Mouse (Mus musculus) Patski (cell line): ENCODE measurements around the gene Sun2. TPM values are rescaled to one million over a fixed set of nuclear protein-coding genes. Genes with fewer than 3 reads are reported as not detected.

Experiments
- ATAC-seq: fragments of 100-300 bp; one replicate; pipeline ENCODE4 v1.8.0; 2021
- CTCF ChIA-PET: fragments of 350-600 bp; sonication (Branson Sonifier 250); formaldehyde crosslinking; loops from one replicate; lab custom pipeline; 2022; ENCODE audit warnings: inconsistent platforms; lab: Charles Lee
- POLR2A ChIA-PET: fragments of 350-600 bp; sonication (Branson Sonifier 250); formaldehyde crosslinking; loops from one replicate; lab custom pipeline; 2022; ENCODE audit warnings: antibody characterized with exemption, inconsistent platforms; lab: Charles Lee
- DNase-seq: peaks from one replicate; pipeline ENCODE4 v3.0.0-alpha.2; 2011; ENCODE audit warnings: low read depth, low spot score
- H3K27me3 ChIP-seq: fragments of 371-371 bp; one replicate; pipeline ENCODE4 v1.5.1; 2021
- CTCF ChIP-seq: fragments of 100-300 bp; IDR thresholded peaks from one replicate; pipeline ENCODE4 v1.5.1; 2021
- in situ Hi-C: fragments of 300-500 bp; cut with MboI; formaldehyde crosslinking; loops from 3 replicates; pipeline ENCODE4 v1.11.1; 2018; ENCODE audit warnings: low pct_unique_long_range_greater_than_20kb, mixed read lengths
- polyA plus RNA-seq: library from polyadenylated mRNA; unstranded; gene quantifications from one replicate; pipeline ENCODE4 v1.2.3, GENCODE M21; 2021

Gene Sun2
- polyA plus RNA-seq, 1 experiment from 2014 or later: 69.6 TPM

DNA sequence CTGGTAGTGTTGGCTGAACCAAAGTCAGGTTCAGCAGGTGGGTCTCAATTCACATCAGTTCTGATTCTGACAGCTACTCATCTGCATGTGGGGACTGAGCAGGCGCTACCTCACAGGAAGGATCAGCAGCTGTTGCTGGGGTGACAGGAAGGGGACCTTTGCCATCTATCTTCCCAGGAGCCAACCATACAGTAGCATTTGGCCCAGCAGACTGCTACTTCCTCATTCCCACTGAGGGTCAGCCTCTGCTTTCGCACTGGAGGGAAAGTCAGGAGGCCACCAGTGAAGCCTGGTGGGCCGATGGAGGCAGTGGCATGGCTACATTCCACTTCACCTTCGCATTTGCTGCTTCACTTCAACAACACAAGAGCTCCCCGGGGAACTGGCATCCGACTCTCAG is 26.0 kb upstream of the Sun2 start:
- DNase-seq (no peak), ATAC-seq (no peak)
- no peaks in the 10 kb centered on the region for H3K27me3 ChIP-seq
- TF ChIP-seq CTCF: no peak
- CTCF ChIA-PET: interaction anchor here (0.7 to 1.5 kb wide), 2 partner anchors 16 to 48 kb away, joined by 3 to 5 read pairs; no protein-coding TSS in a partner anchor
- POLR2A ChIA-PET: no interaction called here
- in situ Hi-C loops: no loop called here

DNA sequence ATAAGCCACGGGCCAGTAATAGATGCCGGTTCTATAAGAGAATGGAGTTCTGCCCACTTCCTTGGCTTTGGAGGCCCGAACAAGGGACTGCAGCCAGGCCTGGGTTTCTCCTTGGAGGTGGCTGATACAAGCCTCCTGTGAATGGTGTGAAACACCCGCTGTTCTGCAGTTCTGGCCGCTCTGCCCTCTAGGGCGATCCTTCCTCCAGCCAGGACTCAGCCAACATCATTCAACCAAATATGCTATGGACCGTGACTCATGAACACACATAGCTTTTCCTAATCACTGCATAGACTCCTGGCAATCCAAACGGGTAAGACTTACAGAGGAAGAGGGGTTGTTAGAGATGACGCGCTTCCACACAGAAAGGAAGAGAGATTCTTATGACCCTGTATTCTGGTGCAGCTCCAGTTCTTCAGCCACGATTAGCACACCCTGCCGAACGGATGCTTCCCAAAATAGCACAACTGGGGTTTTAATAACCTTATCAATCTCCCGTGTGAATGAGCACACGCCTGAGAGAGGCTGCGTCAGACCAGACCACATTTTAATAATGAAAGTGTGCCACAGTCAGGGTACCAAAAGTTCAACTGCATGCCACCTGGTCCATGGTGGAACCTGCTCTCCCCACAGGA is 25.1 kb upstream of the Sun2 start:
- in situ Hi-C loops: no loop called here
- no peak for ATAC-seq
- H3K27me3 ChIP-seq: no peaks in the 10 kb centered on the region
- no peak for TF ChIP-seq CTCF
- POLR2A ChIA-PET: no interaction called here
- DNase-seq: no peak
- CTCF ChIA-PET: no interaction called here

DNA sequence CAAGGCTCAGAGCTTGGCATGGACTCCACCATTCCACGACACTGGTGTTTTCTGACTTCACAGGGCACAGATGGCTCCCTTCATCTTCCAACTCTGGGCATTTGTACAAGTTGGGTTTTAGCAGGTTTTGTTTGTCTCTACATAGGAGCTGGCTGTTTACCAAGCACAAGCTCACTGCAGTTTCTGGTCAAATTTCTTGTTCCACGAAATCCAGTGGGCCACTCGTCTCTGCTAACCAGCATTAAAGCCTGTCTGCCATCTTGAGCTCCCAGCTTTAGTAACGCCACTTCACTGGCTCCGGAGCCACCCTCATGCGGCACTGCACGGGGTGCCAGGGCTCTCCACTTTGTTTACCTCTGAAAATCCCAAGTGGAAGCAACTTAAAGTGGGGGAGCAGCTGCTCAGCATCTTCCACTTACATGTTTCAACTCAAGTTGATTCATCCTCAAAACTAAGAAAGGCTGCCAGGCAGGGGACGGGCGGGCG is 24.3 kb upstream of the Sun2 start:
- ChIA-PET CTCF (interaction anchor here (2.5 kb wide), 1 partner anchor 14 kb away, joined by 9 read pairs; no protein-coding TSS in a partner anchor), POLR2A (no interaction called here)
- DNase-seq (no peak), ATAC-seq (no peak)
- in situ Hi-C loops: no loop called here
- no peaks in the 10 kb centered on the region for H3K27me3 ChIP-seq
- TF ChIP-seq CTCF: no peak

DNA sequence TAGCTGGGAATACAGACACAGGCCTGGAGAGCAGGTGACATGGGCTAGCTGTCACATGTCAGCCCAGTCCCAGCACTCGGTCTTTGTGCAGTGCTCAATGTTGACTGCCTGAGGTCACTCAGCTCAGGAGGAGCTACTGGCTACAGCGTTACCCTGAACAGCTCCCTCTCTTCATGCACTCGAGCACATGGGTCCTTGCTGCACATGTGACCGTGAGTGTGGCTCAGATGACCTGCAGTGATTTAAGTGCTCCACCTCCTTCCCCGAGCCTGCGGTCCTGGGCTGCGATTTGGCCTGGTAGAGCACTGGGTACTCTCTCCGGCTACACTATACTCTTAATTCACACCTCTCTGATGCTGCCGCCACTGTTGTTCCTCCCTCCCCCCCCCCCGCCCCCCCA is 23.8 kb upstream of the Sun2 start:
- in situ Hi-C loops: no loop called here
- ChIA-PET CTCF (interaction anchor here (2.5 kb wide), 1 partner anchor 13 kb away, joined by 9 read pairs; no protein-coding TSS in a partner anchor), POLR2A (no interaction called here)
- ATAC-seq (no peak), DNase-seq (no peak)
- TF ChIP-seq CTCF: no peak
- H3K27me3 ChIP-seq: no peaks in the 10 kb centered on the region

DNA sequence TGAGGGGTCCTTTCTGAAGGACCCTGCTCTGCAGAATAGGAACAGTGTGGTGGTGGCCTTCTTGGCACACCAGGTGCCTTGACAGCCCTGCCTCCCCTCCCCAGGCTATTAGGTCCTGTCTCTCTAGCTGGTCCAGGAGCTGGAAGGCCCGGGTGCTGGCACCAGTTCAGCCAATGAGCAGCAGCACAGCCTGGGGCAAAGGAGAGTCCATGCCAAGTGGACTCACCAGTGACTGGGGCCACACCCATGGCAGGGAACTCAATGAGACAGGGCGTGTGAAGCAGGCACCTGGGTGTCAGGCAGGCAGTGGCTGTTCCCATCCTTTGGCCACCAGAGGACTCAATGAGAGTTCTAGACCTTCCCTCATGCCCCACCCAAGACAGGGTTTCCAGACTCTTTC is 23.0 kb upstream of the Sun2 start:
- no peak for TF ChIP-seq CTCF
- CTCF ChIA-PET: interaction anchor here (1.2 to 2.5 kb wide), 2 partner anchors 12 to 65 kb away, joined by 3 to 9 read pairs; no protein-coding TSS in a partner anchor
- ATAC-seq (no peak), DNase-seq (no peak)
- in situ Hi-C loops: no loop called here
- POLR2A ChIA-PET: no interaction called here
- no peaks in the 10 kb centered on the region for H3K27me3 ChIP-seq

DNA sequence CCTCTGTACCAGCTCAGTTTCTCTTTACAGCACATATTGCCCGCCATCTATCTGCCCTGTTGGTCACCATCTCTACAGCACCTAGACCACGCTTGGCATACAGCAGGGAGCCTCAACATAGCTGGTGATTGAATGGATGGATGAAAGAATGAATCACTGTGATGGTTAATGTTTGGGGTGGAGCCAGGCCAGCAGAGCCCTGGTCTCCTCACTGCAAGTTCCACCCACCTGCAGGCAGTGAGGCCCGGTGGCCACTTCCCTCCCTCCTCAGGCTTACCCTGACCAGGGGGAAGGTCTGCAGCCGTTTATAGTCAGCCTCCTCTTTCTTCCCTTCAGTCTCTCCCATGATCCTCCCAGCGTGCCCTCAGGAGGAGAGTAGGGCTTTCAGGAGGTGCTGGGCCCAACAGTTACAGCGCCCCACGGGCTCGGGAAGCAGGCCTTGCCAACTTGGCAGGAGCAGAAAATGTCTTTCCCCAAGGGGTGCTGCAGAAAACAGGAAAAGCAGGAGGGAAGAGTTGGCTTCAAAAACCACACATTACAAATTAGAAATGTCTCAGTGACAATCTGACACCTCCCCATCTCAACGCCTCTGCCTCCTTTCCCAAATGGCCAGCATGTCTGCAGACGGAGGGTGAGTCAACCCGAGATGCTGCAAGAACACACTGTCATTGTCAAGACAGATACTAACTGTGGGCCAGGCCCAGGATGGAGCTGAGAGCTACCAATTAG is 22.4 kb upstream of the Sun2 start:
- no peak for DNase-seq
- ChIA-PET CTCF (interaction anchor here (1.2 to 4.0 kb wide), 3 partner anchors 12 to 66 kb away, joined by 3 to 16 read pairs (median 9); no protein-coding TSS in a partner anchor), POLR2A (no interaction called here)
- TF ChIP-seq CTCF: no peak
- no peak for ATAC-seq
- in situ Hi-C loops: no loop called here
- no peaks in the 10 kb centered on the region for H3K27me3 ChIP-seq

DNA sequence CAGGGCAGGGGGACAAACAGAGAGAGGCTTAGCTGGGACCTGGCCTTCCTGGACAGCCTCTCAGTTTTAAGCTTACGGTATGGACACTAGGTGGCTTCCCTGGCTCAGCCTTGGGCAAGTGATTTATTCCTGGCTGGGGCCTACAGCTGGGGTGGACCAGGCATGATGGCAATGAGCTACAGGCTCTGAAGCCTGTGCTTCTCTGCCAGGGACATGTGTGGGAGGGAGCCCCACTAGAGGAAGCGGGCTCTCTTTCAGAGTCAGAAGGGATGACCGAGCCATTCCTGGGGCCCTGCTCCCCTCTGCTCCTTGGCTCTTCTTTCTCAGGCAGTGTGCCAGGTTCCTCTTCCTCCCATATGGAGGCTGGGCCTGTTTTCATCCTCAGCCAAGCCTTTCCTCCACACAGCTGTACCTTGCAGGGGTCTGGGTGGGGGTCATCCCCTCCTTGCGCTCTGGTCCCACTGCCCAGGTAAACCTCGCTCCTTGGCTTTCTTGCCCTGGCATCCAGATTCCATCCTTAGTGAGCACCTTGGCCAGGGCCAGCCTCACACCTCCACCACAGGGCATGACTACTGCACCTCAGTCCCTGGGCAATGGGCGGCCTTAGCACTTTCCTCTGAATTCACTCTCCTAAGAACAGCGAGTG is 21.4 kb upstream of the Sun2 start:
- no peak for TF ChIP-seq CTCF
- in situ Hi-C loops: no loop called here
- no peak for ATAC-seq
- no peak for DNase-seq
- POLR2A ChIA-PET: no interaction called here
- H3K27me3 ChIP-seq: no peaks in the 10 kb centered on the region
- CTCF ChIA-PET: interaction anchor here (1.1 to 4.0 kb wide), 2 partner anchors 11 to 67 kb away, joined by 3 to 16 read pairs; no protein-coding TSS in a partner anchor

DNA sequence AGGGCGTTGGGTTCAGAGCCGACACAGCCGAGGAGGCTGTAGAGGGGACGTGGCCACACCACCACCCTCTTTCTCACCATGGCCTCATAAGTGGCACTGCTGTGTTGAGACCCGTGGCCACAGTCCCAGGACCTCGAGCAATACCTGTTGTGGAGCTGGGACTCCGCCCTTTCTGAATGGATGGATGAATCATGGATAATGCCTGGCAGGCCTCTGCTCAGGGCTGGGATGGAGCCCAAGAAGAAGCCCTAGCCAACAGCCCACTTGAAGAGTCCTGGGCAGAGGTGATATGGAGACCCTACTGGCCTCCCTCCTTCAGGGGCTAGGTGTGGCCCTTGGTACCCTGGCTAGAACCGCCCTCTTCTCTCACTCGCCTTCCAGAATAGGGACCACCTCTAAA is 20.7 kb upstream of the Sun2 start:
- TF ChIP-seq CTCF: no peak
- CTCF ChIA-PET: interaction anchor here (1.1 to 4.0 kb wide), 2 partner anchors 10 to 68 kb away, joined by 3 to 16 read pairs; no protein-coding TSS in a partner anchor
- POLR2A ChIA-PET: no interaction called here
- DNase-seq: no peak
- no peak for ATAC-seq
- H3K27me3 ChIP-seq: no peaks in the 10 kb centered on the region
- in situ Hi-C loops: no loop called here

DNA sequence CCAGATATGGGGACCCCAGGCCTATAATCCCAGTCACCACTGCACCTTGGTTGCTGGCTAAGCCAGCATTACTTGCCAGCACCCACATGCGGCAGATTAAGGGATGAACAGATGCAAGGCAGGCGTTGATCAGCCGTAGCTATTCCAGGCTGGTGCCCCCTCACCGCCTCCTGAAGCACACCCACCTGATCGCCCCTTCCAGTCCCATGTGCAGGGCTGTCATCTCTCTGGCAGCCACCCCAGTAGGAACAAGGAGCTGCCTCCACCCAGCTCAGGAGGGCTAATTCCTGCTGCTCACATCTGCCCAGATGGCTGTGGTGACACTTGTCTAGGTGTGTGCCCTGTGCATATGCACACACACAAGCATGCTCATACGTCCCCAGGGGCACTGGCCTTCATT is 18.6 kb upstream of the Sun2 start:
- no peaks in the 10 kb centered on the region for H3K27me3 ChIP-seq
- in situ Hi-C loops: no loop called here
- POLR2A ChIA-PET: no interaction called here
- ATAC-seq (no peak), DNase-seq (no peak)
- CTCF ChIA-PET: interaction anchor here (1.3 to 4.0 kb wide), 3 partner anchors 8 to 12 kb away, joined by 3 to 16 read pairs (median 3); no protein-coding TSS in a partner anchor
- TF ChIP-seq CTCF: no peak

DNA sequence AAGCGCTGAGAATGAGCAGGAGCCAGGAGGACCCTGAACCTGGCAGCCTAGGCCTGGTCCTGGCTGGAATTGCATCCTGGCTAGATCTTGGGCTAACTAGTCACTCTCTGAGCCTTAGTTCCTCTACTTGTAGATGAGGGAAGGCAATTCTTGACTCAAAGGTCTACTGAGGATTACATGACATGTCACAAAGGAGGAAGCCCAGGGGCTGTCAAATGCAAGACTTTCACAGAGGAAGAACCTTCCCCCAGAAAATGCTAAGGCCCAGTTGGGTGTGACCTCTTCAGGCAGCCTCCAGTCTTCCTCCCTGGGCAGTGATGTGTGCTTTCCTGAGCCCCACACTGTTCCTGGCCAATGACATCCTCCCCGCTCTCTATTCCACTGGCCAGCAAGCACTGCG is 14.8 kb upstream of the Sun2 start:
- ATAC-seq: no peak
- in situ Hi-C loops: no loop called here
- no peaks in the 10 kb centered on the region for H3K27me3 ChIP-seq
- ChIA-PET CTCF (no interaction called here), POLR2A (no interaction called here)
- DNase-seq: no peak
- TF ChIP-seq CTCF: no peak
